Mouse (Mus musculus): Measurements from ENCODE around the gene Wdr43.

GRCm38 (mm10) chr17:71617033-71617362, 1.3 kb downstream of the Wdr43 start:
- TF ChIP-seq CEBPB (IDR thresholded peaks at IDR 0.05; ENCODE audit: insufficient read depth, poor library complexity, severe bottlenecking) (no peak), POLR2A (IDR thresholded peaks at IDR 0.05; ENCODE audit: insufficient read length, low read depth) (no peak), E2F4 (IDR thresholded peaks at IDR 0.05; ENCODE audit: insufficient read depth) (no peak), POLR2AphosphoS2 (IDR thresholded peaks at IDR 0.05; ENCODE audit: insufficient read length, low read depth) (no peak), SRF (IDR thresholded peaks at IDR 0.05; ENCODE audit: control insufficient read depth, insufficient read length, low read depth) (no peak)
